Mouse (Mus musculus) splenic B cell, adult 2 months (primary cell): ENCODE measurements around the gene Ano6.
A peak's percentile ranks its signal among the peaks of the same experiment; 100 is the strongest.

Source experiments
- DNase-seq: peaks from one replicate; pipeline ENCODE4 v3.0.0-alpha.2; 2011; ENCODE audit warnings: low read depth, low spot score
- H3K27me3 ChIP-seq: 2 replicates; pipeline ENCODE4 v1.6.1; 2012; ENCODE audit warnings: mild to moderate bottlenecking, low read length, moderate library complexity, mixed read lengths; ENCODE audit not compliant: control insufficient read depth, poor library complexity, insufficient read depth, severe bottlenecking
- H3K36me3 ChIP-seq: 2 replicates; pipeline ENCODE4 v1.6.1; 2012; ENCODE audit warnings: mild to moderate bottlenecking, low read length, moderate library complexity, mixed read lengths; ENCODE audit not compliant: control insufficient read depth, poor library complexity, insufficient read depth, severe bottlenecking

Gene Ano6

GRCm38 (mm10) chr15:95863865-95864660 is 73.4 kb downstream of the Ano6 start:
- DNase-seq, result no peak
- Histone ChIP-seq H3K27me3 (no peaks in the 10 kb centered on the region; the same call in 1 of the 2 replicates), H3K36me3 (no peaks in the 10 kb centered on the region)

GRCm38 (mm10) chr15:95865311-95866100 is 74.9 kb downstream of the Ano6 start:
- no peaks in the 10 kb centered on the region; the same call in 1 of the 2 replicates for H3K27me3 ChIP-seq
- DNase-seq, result no peak
- H3K36me3 ChIP-seq, result no peaks in the 10 kb centered on the region

DNA sequence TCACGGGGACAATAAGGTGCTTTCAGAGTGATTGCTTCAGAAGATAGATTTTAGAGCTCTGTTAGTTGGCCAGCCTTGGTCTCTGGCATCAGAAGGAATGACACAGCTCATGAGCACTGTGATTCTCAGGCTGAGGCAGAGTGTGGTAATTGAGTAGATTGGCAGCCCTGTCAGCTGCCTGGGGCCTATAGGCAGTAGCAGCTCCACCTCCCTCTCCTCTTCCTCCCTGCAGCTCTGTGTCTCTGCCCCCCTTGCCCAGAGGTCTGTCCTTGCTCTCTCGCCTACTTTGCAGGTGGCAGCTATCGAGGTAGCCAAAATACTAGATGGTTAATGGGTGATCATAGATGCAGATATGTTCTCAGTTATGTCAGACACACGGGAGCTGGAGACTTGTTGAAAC is 77.5 kb downstream of the Ano6 start:
- no peak for DNase-seq
- Histone ChIP-seq H3K27me3 (no peaks in the 10 kb centered on the region; the same call in 1 of the 2 replicates), H3K36me3 (no peaks in the 10 kb centered on the region)

DNA sequence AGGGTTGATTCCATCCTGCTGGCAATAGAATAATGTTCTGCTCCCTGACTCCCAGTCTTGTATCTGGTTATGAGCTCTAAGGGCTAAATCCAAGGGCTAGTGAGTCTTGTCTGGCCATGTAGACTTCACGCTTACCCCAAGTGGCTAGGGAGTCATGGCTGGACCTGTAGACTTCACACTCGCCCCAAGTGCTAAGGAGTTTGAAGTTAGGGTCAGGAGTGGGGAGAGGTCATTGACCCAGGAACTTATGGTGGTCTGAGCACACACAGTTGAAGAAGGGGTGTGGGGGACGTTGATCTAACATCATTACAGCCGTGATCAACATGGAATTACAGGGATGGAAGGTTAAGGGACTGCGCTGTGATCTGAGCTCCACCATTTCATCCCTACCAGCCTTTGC is 79.0 kb downstream of the Ano6 start:
- Histone ChIP-seq H3K27me3 (no peaks in the 10 kb centered on the region; the same call in 1 of the 2 replicates), H3K36me3 (no peaks in the 10 kb centered on the region)
- DNase-seq, result no peak

- H3K27me3 ChIP-seq, result no peaks in the 10 kb centered on the region
- no peak for DNase-seq
- H3K36me3 ChIP-seq, result no peaks in the 10 kb centered on the region
These were observed 81.0 kb downstream of the Ano6 start for GRCm38 (mm10) chr15:95871631-95872030.

DNA sequence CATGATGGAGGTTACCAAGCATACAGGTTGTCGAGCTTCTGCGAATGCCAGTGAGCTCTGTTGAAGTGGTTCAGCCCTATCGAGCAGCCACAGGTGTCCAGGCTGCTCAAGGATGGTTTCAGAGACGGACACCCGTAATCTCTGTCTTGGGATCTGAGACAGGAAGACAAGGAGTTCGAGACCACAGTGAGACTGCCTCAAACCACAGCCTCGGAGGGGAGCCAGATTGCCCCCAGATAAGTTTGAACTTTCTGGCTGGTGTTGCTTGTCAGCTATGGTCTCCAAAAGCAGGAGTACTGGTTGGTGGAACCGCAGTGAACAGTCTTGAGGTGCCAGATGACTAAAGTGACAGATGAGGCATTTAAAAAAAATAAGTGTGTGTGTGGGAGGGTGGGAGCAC is 81.8 kb downstream of the Ano6 start:
- H3K36me3 ChIP-seq, result no peaks in the 10 kb centered on the region
- H3K27me3 ChIP-seq, result no peaks in the 10 kb centered on the region
- DNase-seq, result no peak

DNA sequence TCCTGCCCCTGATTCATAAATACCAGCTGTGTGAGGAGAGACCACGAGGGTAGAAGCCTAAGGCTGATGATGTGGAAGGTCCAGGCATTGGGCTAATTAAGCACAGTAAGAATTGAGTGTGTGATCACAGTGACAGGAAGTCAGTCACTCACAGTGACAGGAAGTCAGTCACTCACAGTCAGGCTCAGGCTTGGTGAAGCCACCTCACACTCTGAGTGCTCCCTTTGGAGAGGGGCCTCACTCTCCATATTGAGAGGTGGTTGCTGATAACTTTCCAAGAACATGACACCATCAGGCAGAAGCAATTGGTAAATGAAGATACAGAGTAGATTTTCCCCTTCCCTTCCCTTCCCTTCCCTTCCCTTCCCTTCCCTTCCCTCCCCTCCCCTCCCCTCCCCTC is 82.6 kb downstream of the Ano6 start:
- Histone ChIP-seq H3K36me3 (no peaks in the 10 kb centered on the region), H3K27me3 (no peaks in the 10 kb centered on the region)
- DNase-seq, result no peak

- H3K36me3 ChIP-seq, result no peaks in the 10 kb centered on the region
These were observed 83.6 kb downstream of the Ano6 start for GRCm38 (mm10) chr15:95874216-95874615.

DNA sequence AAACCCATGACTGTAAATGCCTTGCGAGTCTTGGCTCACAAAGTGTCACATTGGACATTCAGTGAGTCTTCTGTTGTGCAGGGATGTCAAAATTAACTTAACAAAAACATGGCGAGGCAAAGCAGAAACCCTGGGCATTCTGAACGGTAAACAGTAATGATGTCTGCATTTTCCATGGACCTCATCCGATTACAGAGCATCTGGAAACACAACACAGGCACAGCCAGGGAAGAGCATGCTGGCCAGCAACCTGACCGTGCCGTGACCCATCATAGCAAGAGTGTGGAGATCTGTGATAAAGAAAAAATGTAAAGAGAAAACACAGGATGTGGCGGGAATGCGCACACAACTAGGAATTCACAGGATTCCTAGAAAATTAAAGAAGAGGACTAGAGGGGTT is 84.1 kb downstream of the Ano6 start:
- no peak for DNase-seq
- Histone ChIP-seq H3K36me3 (no peaks in the 10 kb centered on the region), H3K27me3 (no peaks in the 10 kb centered on the region; the same call in 1 of the 2 replicates)

More at GRCm38 (mm10) chr15:95874216-95874615, 83.6 kb downstream of the Ano6 start:
- no peaks in the 10 kb centered on the region; the same call in 1 of the 2 replicates for H3K27me3 ChIP-seq
- no peak for DNase-seq

- no peaks in the 10 kb centered on the region; the same call in 1 of the 2 replicates for H3K27me3 ChIP-seq
- peak; percentile 7 for DNase-seq
These were observed 85.3 kb downstream of the Ano6 start for GRCm38 (mm10) chr15:95875898-95876297.

DNA sequence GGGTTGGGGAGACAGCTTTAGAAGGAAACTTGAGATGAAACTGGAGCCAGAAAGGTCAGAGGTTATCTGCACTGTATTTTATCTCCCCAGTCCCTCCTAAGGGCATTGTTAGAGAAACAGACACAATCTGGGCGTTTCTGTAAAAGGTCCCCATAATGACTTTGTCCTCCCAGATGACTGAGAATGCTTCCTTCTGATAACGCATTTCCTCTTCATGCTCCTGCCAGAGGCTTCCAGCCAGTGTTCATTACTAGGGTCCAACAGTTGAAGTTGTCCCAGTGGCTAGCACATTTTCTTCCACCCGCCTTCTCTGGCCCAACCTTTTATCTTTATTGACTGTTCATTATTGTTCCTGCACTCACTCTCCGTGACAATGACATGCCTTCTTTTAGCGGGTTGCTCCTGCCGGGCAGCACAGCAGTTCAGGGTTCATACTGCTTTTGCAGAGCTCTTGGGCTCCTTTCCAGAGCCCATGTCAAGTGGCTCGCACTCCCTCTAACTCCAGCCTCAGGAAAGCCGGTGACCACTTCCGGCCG is 90.0 kb downstream of the Ano6 start:
- no peaks in the 10 kb centered on the region; the same call in 1 of the 2 replicates for H3K27me3 ChIP-seq
- no peaks in the 10 kb centered on the region for H3K36me3 ChIP-seq
- DNase-seq, result no peak

More at GRCm38 (mm10) chr15:95875898-95876297, 85.3 kb downstream of the Ano6 start:
- no peaks in the 10 kb centered on the region for H3K36me3 ChIP-seq

- Histone ChIP-seq H3K36me3 (no peaks in the 10 kb centered on the region), H3K27me3 (no peaks in the 10 kb centered on the region; the same call in 1 of the 2 replicates)
- DNase-seq, result no peak
These were observed 91.8 kb downstream of the Ano6 start for GRCm38 (mm10) chr15:95882436-95882835.

GRCm38 (mm10) chr15:95883559-95883958 is 92.9 kb downstream of the Ano6 start:
- no peak for DNase-seq

GRCm38 (mm10) chr15:95884658-95885620 is 94.3 kb downstream of the Ano6 start:
- H3K27me3 ChIP-seq, result no peaks in the 10 kb centered on the region
- peak; percentile 29 for DNase-seq
- no peaks in the 10 kb centered on the region for H3K36me3 ChIP-seq

More at GRCm38 (mm10) chr15:95883559-95883958, 92.9 kb downstream of the Ano6 start:
- Histone ChIP-seq H3K27me3 (no peaks in the 10 kb centered on the region; the same call in 1 of the 2 replicates), H3K36me3 (no peaks in the 10 kb centered on the region)
